Mouse (Mus musculus) liver, embryonic 13.5 days (tissue): ENCODE data around the gene Vwa3b. TPM values are rescaled to one million over a fixed set of nuclear protein-coding genes. Genes with fewer than 3 reads are reported as not detected.

ENCODE experiments used
- polyA plus RNA-seq: library from polyadenylated mRNA; unstranded; fragments of >200 nt; fragmentation: Nextera tagmentation; extraction: Ambion mirVana; gene quantifications from 2 replicates; pipeline ENCODE4 v1.2.1, GENCODE M21; 2015

Gene Vwa3b
- polyA plus RNA-seq, 1 experiment from 2014 or later = not detected

Other genes with a start within 250 kb of the Vwa3b start
- 6.5 and 8.7 TPM in 2 replicates for gene Tmem131, start 82.9 kb upstream of the Vwa3b start, polyA plus RNA-seq
- gene Cnga3, start 187.8 kb downstream of the Vwa3b start, polyA plus RNA-seq = not detected in 2 replicates